Mouse (Mus musculus) G1E (cell line): ENCODE measurements around the gene Zfp12.

ENCODE experiments used
- CTCF ChIP-seq: IDR thresholded peaks from 2 replicates; pipeline ENCODE4 v1.5.1; 2012; ENCODE audit warnings: low read depth, low read length, inconsistent platforms, mixed read lengths
- TAL1 ChIP-seq: conservative IDR thresholded peaks from 2 replicates; pipeline ENCODE4 v1.6.1; 2012; ENCODE audit warnings: low read depth, low read length, inconsistent platforms, mixed read lengths

- TF ChIP-seq TAL1, result no peak
- no peak for TF ChIP-seq CTCF
Measured at GRCm38 (mm10) chr5:143293404-143293803, 58.4 kb downstream of the Zfp12 start, which contains the start of gene Zfp853.
